Mouse (Mus musculus): ENCODE measurements around the gene Sgcd.

Sgcd gene

GRCm38 (mm10) chr11:47988697-47989533 lies at the start of gene Sgcd:
TSS of gene Sgcd (minus strand) at chr11:47988969.
- DNase-seq = peak; percentile 61

GRCm38 (mm10) chr11:48038051-48038450 lies 49.3 kb upstream of the Sgcd start:
- no peak for DNase-seq

- DNase-seq = no peak
Measured at GRCm38 (mm10) chr11:48012836-48013235, 24.1 kb upstream of the Sgcd start.

- DNase-seq = peak; percentile 57
Measured at GRCm38 (mm10) chr11:47988333-47988696, 454 bp downstream of the Sgcd start.

GRCm38 (mm10) chr11:47987893-47988267 lies 889 bp downstream of the Sgcd start:
- DNase-seq = peak; percentile 15

GRCm38 (mm10) chr11:47987251-47987892 lies 1.4 kb downstream of the Sgcd start:
- peak; percentile 53 for DNase-seq

- DNase-seq = no peak
Measured at GRCm38 (mm10) chr11:47982152-47982551, 6.6 kb downstream of the Sgcd start.

GRCm38 (mm10) chr11:47981108-47981507 lies 7.7 kb downstream of the Sgcd start:
- no peak for DNase-seq

GRCm38 (mm10) chr11:47953291-47953690 lies 35.5 kb downstream of the Sgcd start:
- DNase-seq = no peak

- no peak for DNase-seq
Measured at GRCm38 (mm10) chr11:47952366-47952765, 36.4 kb downstream of the Sgcd start.

- no peak for DNase-seq
Measured at GRCm38 (mm10) chr11:47939795-47940194, 49.0 kb downstream of the Sgcd start.

GRCm38 (mm10) chr11:47917616-47918015 lies 71.2 kb downstream of the Sgcd start:
- DNase-seq = no peak

GRCm38 (mm10) chr11:47891617-47892172 lies 97.1 kb downstream of the Sgcd start:
- no peak for DNase-seq

- peak; percentile 20 for DNase-seq
Measured at GRCm38 (mm10) chr11:47890315-47890714, 98.5 kb downstream of the Sgcd start.

GRCm38 (mm10) chr11:47885310-47885709 lies 103.5 kb downstream of the Sgcd start:
- no peak for DNase-seq

GRCm38 (mm10) chr11:47883545-47883944 lies 105.2 kb downstream of the Sgcd start:
- DNase-seq = no peak

- no peak for DNase-seq
Measured at GRCm38 (mm10) chr11:47876633-47877170, 112.1 kb downstream of the Sgcd start.

- DNase-seq = no peak
Measured at GRCm38 (mm10) chr11:47845894-47846293, 142.9 kb downstream of the Sgcd start.

- no peak for DNase-seq
Measured at GRCm38 (mm10) chr11:47833283-47833682, 155.5 kb downstream of the Sgcd start.

GRCm38 (mm10) chr11:47810307-47810706 lies 178.5 kb downstream of the Sgcd start:
- no peak for DNase-seq

- DNase-seq = peak; percentile 43
Measured at GRCm38 (mm10) chr11:47804101-47804715, 184.6 kb downstream of the Sgcd start.

- no peak for DNase-seq
Measured at GRCm38 (mm10) chr11:47777916-47778226, 210.9 kb downstream of the Sgcd start.

GRCm38 (mm10) chr11:47777226-47777915 lies 211.4 kb downstream of the Sgcd start:
- no peak for DNase-seq

Measured in right cerebral cortex, postnatal 4 days (tissue).